Comparison of ENCODE assay signal across 18 mouse cellular contexts in the genomic region with DNA sequence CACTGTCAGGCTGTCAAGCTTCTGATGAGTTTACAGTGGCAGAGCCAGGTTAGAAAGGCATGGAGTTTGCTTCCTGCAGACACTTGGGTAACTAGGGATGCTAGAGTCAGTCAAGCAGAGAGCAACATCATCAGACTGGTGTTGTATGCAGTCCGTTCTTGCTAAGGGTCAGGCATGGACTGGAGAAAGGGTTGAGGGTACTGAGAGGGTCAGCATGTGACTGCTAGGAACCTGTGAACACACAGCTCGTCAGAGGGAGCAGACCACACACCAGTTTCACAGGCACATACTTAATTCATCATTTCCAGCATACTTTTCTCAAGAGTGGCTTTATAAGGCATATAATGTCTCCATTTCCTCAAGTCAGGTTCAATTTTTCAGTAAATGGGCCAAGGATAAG. TPM values are rescaled to one million over a fixed set of nuclear protein-coding genes. Genes with fewer than 3 reads are reported as not detected.
DNase-seq lines count a peak whose midpoint lies in the region; ATAC-seq and TF ChIP-seq lines count a peak whose summit lies in the region.
"Had no signal": no experiment of that assay in that cellular context is flagged by ENCODE, and none has a peak within 500 bp of the region (broad histone marks: within the 10 kb centered on the region; RNA-seq: fewer than 3 reads in every experiment).

No protein-coding gene starts in this region.

- H3K27me3 ChIP-seq in forebrain, embryonic 12.5 days: no peaks in the 10 kb centered on the region
- H3K27me3 ChIP-seq in hindbrain, embryonic 14.5 days (ENCODE audit: control insufficient read depth, insufficient read depth, low read length): no peaks in the 10 kb centered on the region
- H3K27me3 ChIP-seq in neural tube, embryonic 13.5 days: no peaks in the 10 kb centered on the region
- H3K27me3 ChIP-seq in limb, embryonic 10.5 days (ENCODE audit: low read depth, poor library complexity, severe bottlenecking): no peaks in the 10 kb centered on the region
- H3K27me3 ChIP-seq: limb, embryonic 12.5 days; liver, embryonic 15.5 days had no signal

- no peak overlapping the region for H3K9ac ChIP-seq in forebrain, embryonic 12.5 days
- no peak overlapping the region for H3K9ac ChIP-seq in hindbrain, embryonic 14.5 days
- H3K9ac ChIP-seq in neural tube, embryonic 13.5 days: no peak overlapping the region
- H3K9ac ChIP-seq: limb, embryonic 12.5 days; liver, embryonic 15.5 days had no signal

- 41% methylated on average over 2 of the region's 2 CpGs for WGBS in forebrain, embryonic 12.5 days
- whole genome bisulfite sequencing in hindbrain, embryonic 14.5 days: 19% methylated on average over 2 of the region's 2 CpGs
- WGBS in neural tube, embryonic 13.5 days: 43% methylated on average over 2 of the region's 2 CpGs
- WGBS in limb, embryonic 10.5 days: 56% methylated on average over 2 of the region's 2 CpGs

- peak; percentile 51 for ATAC-seq in forebrain, embryonic 12.5 days (ENCODE audit: low FRiP score)
- no peak for ATAC-seq in hindbrain, embryonic 14.5 days (ENCODE audit: low FRiP score)
- ATAC-seq in neural tube, embryonic 13.5 days (ENCODE audit: low read depth): peak; percentile 32; the same call in 1 of the 2 replicates

- peak overlapping the region; percentile 31; the same call in 1 of the 2 replicates for H3K4me3 ChIP-seq in layer of hippocampus, adult 2 months
- H3K4me3 ChIP-seq in forebrain, embryonic 12.5 days (replicated peaks): no peak overlapping the region; the same call in 1 of the 2 replicates
- H3K4me3 ChIP-seq in hindbrain, embryonic 14.5 days (replicated peaks; ENCODE audit: low read length): no peak overlapping the region
- H3K4me3 ChIP-seq in neural tube, embryonic 13.5 days: no peak overlapping the region
- no peak overlapping the region for H3K4me3 ChIP-seq in limb, embryonic 10.5 days
- H3K4me3 ChIP-seq: erythroblast, embryonic 14.5 days; heart, embryonic 10.5 days; limb, embryonic 12.5 days; liver, embryonic 15.5 days had no signal

- no peaks in the 10 kb centered on the region for H3K9me3 ChIP-seq in forebrain, embryonic 12.5 days
- H3K9me3 ChIP-seq in hindbrain, embryonic 14.5 days (ENCODE audit: control insufficient read depth, low read length): no peaks in the 10 kb centered on the region
- H3K9me3 ChIP-seq in neural tube, embryonic 13.5 days: no peaks in the 10 kb centered on the region
- no peaks in the 10 kb centered on the region for H3K9me3 ChIP-seq in limb, embryonic 10.5 days (replicated peaks)
- H3K9me3 ChIP-seq: heart, embryonic 10.5 days; limb, embryonic 12.5 days; liver, embryonic 15.5 days had no signal

- no peaks in the 10 kb centered on the region for H3K36me3 ChIP-seq in forebrain, embryonic 12.5 days (replicated peaks)
- H3K36me3 ChIP-seq in hindbrain, embryonic 14.5 days (replicated peaks; ENCODE audit: control insufficient read depth, insufficient read depth): no peaks in the 10 kb centered on the region
- no peaks in the 10 kb centered on the region for H3K36me3 ChIP-seq in neural tube, embryonic 13.5 days
- no peaks in the 10 kb centered on the region for H3K36me3 ChIP-seq in limb, embryonic 10.5 days
- H3K36me3 ChIP-seq: heart, embryonic 10.5 days; limb, embryonic 12.5 days; liver, embryonic 15.5 days had no signal

- H3K27ac ChIP-seq in layer of hippocampus, adult 2 months: peak overlapping the region; percentile 79
- no peak overlapping the region for H3K27ac ChIP-seq in forebrain, embryonic 12.5 days
- no peak overlapping the region for H3K27ac ChIP-seq in hindbrain, embryonic 14.5 days
- 0 out of 2 replicates have a peak overlapping the region, but pooled peaks have one; percentile 7 for H3K27ac ChIP-seq in neural tube, embryonic 13.5 days (replicated peaks)
- H3K27ac ChIP-seq in limb, embryonic 10.5 days: no peak overlapping the region
- H3K27ac ChIP-seq: heart, embryonic 10.5 days; limb, embryonic 12.5 days; liver, embryonic 15.5 days had no signal

- peaks cover 18% of the 10 kb centered on the region for H3K4me1 ChIP-seq in forebrain, embryonic 12.5 days
- H3K4me1 ChIP-seq in hindbrain, embryonic 14.5 days (replicated peaks; ENCODE audit: control insufficient read depth, insufficient read depth, low read length): peaks cover 21% of the 10 kb centered on the region
- H3K4me1 ChIP-seq in neural tube, embryonic 13.5 days (replicated peaks): peaks cover 20% of the 10 kb centered on the region
- H3K4me1 ChIP-seq in limb, embryonic 10.5 days: 0 out of 2 replicates have a peak, but pooled peaks cover 2% of the 10 kb centered on the region
- H3K4me1 ChIP-seq: heart, embryonic 10.5 days; limb, embryonic 12.5 days; liver, embryonic 15.5 days had no signal

- no peak for TF ChIP-seq CTCF in layer of hippocampus, adult 2 months (conservative IDR thresholded peaks at IDR 0.05)

- DNase-seq in layer of hippocampus, adult 2 months (ENCODE audit: low spot score in 2 of 2): no peak
- no peak for DNase-seq in layer of hippocampus, adult 8-10 months (ENCODE audit: low spot score in 2 of 2)
- DNase-seq in hindbrain, embryonic 14.5 days (ENCODE audit: low spot score): no peak
- no peak for DNase-seq in lung, postnatal 25 days (ENCODE audit: low spot score)
- DNase-seq in layer of hippocampus, postnatal 10 days (ENCODE audit: low spot score in 2 of 2): no peak
- no peak for DNase-seq in limb, embryonic 10.5 days (ENCODE audit: low spot score)
- DNase-seq: adrenal gland, postnatal 25 days; cerebellum, postnatal 36 days; gastrocnemius, postnatal 14 days; lung, postnatal 36 days had no signal

- peak overlapping the region; percentile 42 for H3K4me2 ChIP-seq in forebrain, embryonic 12.5 days
- H3K4me2 ChIP-seq in hindbrain, embryonic 14.5 days (replicated peaks): peak overlapping the region; percentile 45
- H3K4me2 ChIP-seq in neural tube, embryonic 13.5 days: peak overlapping the region; percentile 47; the same call in 1 of the 2 replicates
- H3K4me2 ChIP-seq: limb, embryonic 12.5 days; liver, embryonic 15.5 days had no signal

RNA-seq across cellular contexts. Expression of gene Pex5l, which starts 53.6 kb away (rescaled TPM):
- 100 to 1,000 TPM; 291 to 295 TPM for total RNA-seq in layer of hippocampus, adult 2 months (2021)
- 100 to 1,000 TPM; 285 to 322 (median 298) TPM for total RNA-seq in layer of hippocampus, adult 8-10 months (2022)
- polyA plus RNA-seq in forebrain, embryonic 12.5 days (2016; fragmentation: Nextera tagmentation; extraction: Ambion mirVana): 1.4 and 1.5 TPM in 2 replicates
- 4.4 and 5.5 TPM in 2 replicates for polyA plus RNA-seq in hindbrain, embryonic 14.5 days (2014; fragmentation: Nextera tagmentation; extraction: Ambion mirVana)
- 3.6 and 4.1 TPM in 2 replicates for polyA plus RNA-seq in neural tube, embryonic 13.5 days (2015; fragmentation: Nextera tagmentation; extraction: Ambion mirVana)
- total RNA-seq in layer of hippocampus, postnatal 10 days (2021): 100 to 1,000 TPM; 149 to 170 TPM
- polyA plus RNA-seq in limb, embryonic 10.5 days (2016; fragmentation: Nextera tagmentation; extraction: Ambion mirVana): 0.05 and 0.19 TPM in 2 replicates
- total RNA-seq: hematopoietic stem cell, adult 5-6 weeks had no signal
- polyA plus RNA-seq: C2C12; erythroblast, embryonic 14.5 days; liver, embryonic 15.5 days had no signal

Comparison
In these comparisons a context has a peak if more than half of its experiments do, and no peak if none do; other contexts are left out.
1. H3K27ac ChIP-seq: peak in layer of hippocampus, adult 2 months (single experiment) and neural tube, embryonic 13.5 days (single experiment); none in forebrain, embryonic 12.5 days (single experiment), hindbrain, embryonic 14.5 days (single experiment) and limb, embryonic 10.5 days (single experiment).
2. Peak in every context shown above with its lines, with median percentiles within 50 percentile points of each other: H3K4me2 ChIP-seq.